Mouse (Mus musculus) urinary bladder, postnatal 14 days (tissue): ENCODE data around the gene Bbof1.

ENCODE experiments used
- DNase-seq: peaks from one replicate; pipeline ENCODE4 v3.0.0; 2021; ENCODE audit warnings: low spot score

Bbof1 gene

GRCm38 (mm10) chr12:84468701-84469100 is 59.8 kb downstream of the Bbof1 start:
- no peak for DNase-seq

- no peak for DNase-seq
Observed at GRCm38 (mm10) chr12:84478937-84479336, 70.1 kb downstream of the Bbof1 start.

- DNase-seq, result no peak
Observed at GRCm38 (mm10) chr12:84481251-84481650, 72.4 kb downstream of the Bbof1 start.

GRCm38 (mm10) chr12:84482778-84483585 is 74.1 kb downstream of the Bbof1 start:
- no peak for DNase-seq

GRCm38 (mm10) chr12:84487324-84488056 is 78.6 kb downstream of the Bbof1 start:
- no peak for DNase-seq
